Mouse (Mus musculus) A20 (cell line): ENCODE measurements around the gene Tppp2.

Source experiments
- DNase-seq: peaks from one replicate; pipeline ENCODE4 v3.0.0-alpha.2; 2011; ENCODE audit warnings: low read depth, low spot score

Gene Tppp2

GRCm38 (mm10) chr14:51918125-51918524 lies at the start of gene Tppp2:
TSS of gene Tppp2 (plus strand) at chr14:51918425.
- DNase-seq: no peak

GRCm38 (mm10) chr14:51870756-51871155 lies 47.5 kb upstream of the Tppp2 start:
- no peak for DNase-seq

- DNase-seq: no peak
Observed at GRCm38 (mm10) chr14:51871741-51872140, 46.5 kb upstream of the Tppp2 start.

GRCm38 (mm10) chr14:51877517-51877916 lies 40.7 kb upstream of the Tppp2 start:
- no peak for DNase-seq

- DNase-seq: peak; percentile 88
Observed at GRCm38 (mm10) chr14:51883527-51884030, 34.6 kb upstream of the Tppp2 start.

- DNase-seq: no peak
Observed at GRCm38 (mm10) chr14:51884031-51884544, 34.1 kb upstream of the Tppp2 start.

GRCm38 (mm10) chr14:51884598-51885331 lies 33.5 kb upstream of the Tppp2 start, which contains the start of gene Mettl17:
TSS of gene Mettl17 (plus strand) at chr14:51884842.
- DNase-seq: peak; percentile 97

- no peak for DNase-seq
Observed at GRCm38 (mm10) chr14:51886051-51886450, 32.2 kb upstream of the Tppp2 start.

GRCm38 (mm10) chr14:51889833-51890232 lies 28.4 kb upstream of the Tppp2 start:
- DNase-seq: no peak

GRCm38 (mm10) chr14:51892191-51892939 lies 25.9 kb upstream of the Tppp2 start, which contains the start of gene Slc39a2:
TSS of gene Slc39a2 (plus strand) at chr14:51892889.
- DNase-seq: no peak

- no peak for DNase-seq
Observed at GRCm38 (mm10) chr14:51893094-51893794, 25.0 kb upstream of the Tppp2 start.

GRCm38 (mm10) chr14:51893809-51894208 lies 24.4 kb upstream of the Tppp2 start:
- DNase-seq: no peak

GRCm38 (mm10) chr14:51895071-51895470 lies 23.2 kb upstream of the Tppp2 start:
- no peak for DNase-seq

- DNase-seq: peak; percentile 19
Observed at GRCm38 (mm10) chr14:51896019-51896418, 22.2 kb upstream of the Tppp2 start.

- no peak for DNase-seq
Observed at GRCm38 (mm10) chr14:51896539-51897170, 21.6 kb upstream of the Tppp2 start.

GRCm38 (mm10) chr14:51899351-51899750 lies 18.9 kb upstream of the Tppp2 start:
- DNase-seq: no peak

GRCm38 (mm10) chr14:51902806-51903710 lies 15.2 kb upstream of the Tppp2 start:
- peak; percentile 76 for DNase-seq

GRCm38 (mm10) chr14:51903782-51904181 lies 14.4 kb upstream of the Tppp2 start:
- DNase-seq: no peak

GRCm38 (mm10) chr14:51904706-51905105 lies 13.5 kb upstream of the Tppp2 start:
- DNase-seq: peak; percentile 52

- no peak for DNase-seq
Observed at GRCm38 (mm10) chr14:51906102-51906501, 12.1 kb upstream of the Tppp2 start.
